9 mouse cellular contexts compared by ENCODE assay signal in the genomic region with DNA sequence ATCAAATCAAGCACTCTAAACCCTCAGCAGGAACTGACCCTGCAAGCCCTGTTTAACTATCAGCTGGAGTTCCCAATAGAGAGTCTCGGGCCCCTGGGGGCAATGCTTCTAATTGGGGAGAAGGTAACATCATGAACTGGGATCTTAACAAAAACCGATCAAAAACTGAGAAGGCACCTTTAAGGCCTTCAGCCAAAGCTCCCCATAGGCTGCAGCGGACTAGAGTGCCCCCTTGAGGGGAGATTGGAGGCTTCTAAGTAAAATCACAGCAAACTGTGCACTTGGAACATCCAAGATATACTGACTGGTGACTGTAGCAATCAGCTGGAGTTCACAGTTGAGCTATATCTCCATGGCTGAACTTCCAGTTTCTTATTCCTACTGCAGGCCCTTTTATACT.
DNase-seq lines count a peak whose midpoint lies in the region; ATAC-seq and TF ChIP-seq lines count a peak whose summit lies in the region.
"Had no signal": no experiment of that assay in that cellular context is flagged by ENCODE, and none has a peak within 500 bp of the region (broad histone marks: within the 10 kb centered on the region; RNA-seq: fewer than 3 reads in every experiment).

No protein-coding gene starts in this region.

- 11% methylated on average over 3 of the region's 3 CpGs for WGBS in forebrain, postnatal 0 days
- WGBS in forebrain, embryonic 15.5 days: 6% methylated on average over 3 of the region's 3 CpGs
- WGBS in midbrain, embryonic 10.5 days: 16% methylated on average over 3 of the region's 3 CpGs
- 14% methylated on average over 3 of the region's 3 CpGs for WGBS in midbrain, embryonic 13.5 days
- WGBS in limb, embryonic 11.5 days: 30% methylated on average over 3 of the region's 3 CpGs

- no peaks in the 10 kb centered on the region for H3K36me3 ChIP-seq in forebrain, postnatal 0 days (ENCODE audit: insufficient read depth)
- H3K36me3 ChIP-seq in forebrain, embryonic 15.5 days: no peaks in the 10 kb centered on the region
- H3K36me3 ChIP-seq in midbrain, embryonic 10.5 days: no peaks in the 10 kb centered on the region
- no peaks in the 10 kb centered on the region for H3K36me3 ChIP-seq in midbrain, embryonic 13.5 days
- no peaks in the 10 kb centered on the region for H3K36me3 ChIP-seq in limb, embryonic 11.5 days (ENCODE audit: control insufficient read depth, insufficient read depth, low read length)

- H3K9me3 ChIP-seq in forebrain, postnatal 0 days (ENCODE audit: low read length): no peaks in the 10 kb centered on the region
- no peaks in the 10 kb centered on the region for H3K9me3 ChIP-seq in forebrain, embryonic 15.5 days
- H3K9me3 ChIP-seq in midbrain, embryonic 10.5 days (replicated peaks): no peaks in the 10 kb centered on the region
- no peaks in the 10 kb centered on the region for H3K9me3 ChIP-seq in midbrain, embryonic 13.5 days
- H3K9me3 ChIP-seq in limb, embryonic 11.5 days (ENCODE audit: control insufficient read depth, low read length): no peaks in the 10 kb centered on the region

- H3K4me1 ChIP-seq in forebrain, postnatal 0 days (ENCODE audit: insufficient read depth): no peaks in the 10 kb centered on the region
- no peaks in the 10 kb centered on the region for H3K4me1 ChIP-seq in forebrain, embryonic 15.5 days
- peaks cover 7% of the 10 kb centered on the region; the same call in 1 of the 2 replicates for H3K4me1 ChIP-seq in midbrain, embryonic 10.5 days
- H3K4me1 ChIP-seq in midbrain, embryonic 13.5 days (replicated peaks): 0 out of 2 replicates have a peak, but pooled peaks cover 5% of the 10 kb centered on the region
- H3K4me1 ChIP-seq in limb, embryonic 11.5 days (ENCODE audit: control insufficient read depth, insufficient read depth, low read length): no peaks in the 10 kb centered on the region

- H3K27ac ChIP-seq in forebrain, postnatal 0 days (ENCODE audit: low read depth, low read length): no peak overlapping the region
- H3K27ac ChIP-seq in forebrain, embryonic 15.5 days (replicated peaks): no peak overlapping the region
- no peak overlapping the region for H3K27ac ChIP-seq in midbrain, embryonic 10.5 days (replicated peaks)
- no peak overlapping the region for H3K27ac ChIP-seq in midbrain, embryonic 13.5 days
- no peak overlapping the region for H3K27ac ChIP-seq in limb, embryonic 11.5 days (replicated peaks; ENCODE audit: low read depth, low read length)

- no peak for ATAC-seq in forebrain, postnatal 0 days
- no peak for ATAC-seq in forebrain, embryonic 15.5 days (replicated peaks)
- no peak for ATAC-seq in midbrain, embryonic 13.5 days
- no peak for ATAC-seq in limb, embryonic 11.5 days (ENCODE audit: insufficient number of reproducible peaks, low FRiP score, low TSS enrichment, low read depth)

- no peaks in the 10 kb centered on the region for H3K27me3 ChIP-seq in forebrain, postnatal 0 days (ENCODE audit: insufficient read depth, low read length)
- H3K27me3 ChIP-seq in forebrain, embryonic 15.5 days: no peaks in the 10 kb centered on the region
- H3K27me3 ChIP-seq in midbrain, embryonic 10.5 days (ENCODE audit: low read depth, poor library complexity, severe bottlenecking): no peaks in the 10 kb centered on the region
- H3K27me3 ChIP-seq in midbrain, embryonic 13.5 days: no peaks in the 10 kb centered on the region
- no peaks in the 10 kb centered on the region for H3K27me3 ChIP-seq in limb, embryonic 11.5 days (ENCODE audit: control insufficient read depth, insufficient read depth, low read length)

- intact Hi-C loops in heart, postnatal 25 days (cut with DNase I): no loop called here

- DNase-seq in forebrain, postnatal 0 days: no peak
- peak; percentile 22 for DNase-seq in midbrain, embryonic 10.5 days (ENCODE audit: low spot score)
- DNase-seq in adrenal gland, postnatal 10 days: peak; percentile 62
- DNase-seq in limb, embryonic 11.5 days (ENCODE audit: low spot score): peak; percentile 48
- DNase-seq in layer of hippocampus, postnatal 36 days: no peak
- DNase-seq in heart, postnatal 25 days (ENCODE audit: low spot score): no peak
- DNase-seq: thymus, postnatal 14 days had no signal

- TF ChIP-seq CTCF in forebrain, postnatal 0 days (IDR thresholded peaks at IDR 0.05; ENCODE audit: low read depth): peak; percentile 50

- H3K9ac ChIP-seq in forebrain, postnatal 0 days: no peak overlapping the region
- H3K9ac ChIP-seq in forebrain, embryonic 15.5 days (replicated peaks): no peak overlapping the region
- no peak overlapping the region for H3K9ac ChIP-seq in midbrain, embryonic 13.5 days (replicated peaks)
- no peak overlapping the region for H3K9ac ChIP-seq in limb, embryonic 11.5 days (ENCODE audit: low read length)

- no peak overlapping the region for H3K4me2 ChIP-seq in forebrain, postnatal 0 days (ENCODE audit: low read depth)
- H3K4me2 ChIP-seq in forebrain, embryonic 15.5 days (replicated peaks): no peak overlapping the region
- H3K4me2 ChIP-seq in midbrain, embryonic 13.5 days (replicated peaks): no peak overlapping the region
- no peak overlapping the region for H3K4me2 ChIP-seq in limb, embryonic 11.5 days (ENCODE audit: low read depth, severe bottlenecking)

- H3K4me3 ChIP-seq in forebrain, postnatal 0 days (ENCODE audit: low read depth, low read length): no peak overlapping the region
- no peak overlapping the region for H3K4me3 ChIP-seq in forebrain, embryonic 15.5 days
- H3K4me3 ChIP-seq in midbrain, embryonic 10.5 days: no peak overlapping the region
- no peak overlapping the region for H3K4me3 ChIP-seq in midbrain, embryonic 13.5 days (replicated peaks)
- no peak overlapping the region for H3K4me3 ChIP-seq in limb, embryonic 11.5 days (ENCODE audit: low read depth, low read length)

Comparison
In these comparisons a context has a peak if more than half of its experiments do, and no peak if none do; other contexts are left out.
1. DNase-seq: peak in midbrain, embryonic 10.5 days (single experiment), adrenal gland, postnatal 10 days (single experiment) and limb, embryonic 11.5 days (single experiment); none in forebrain, postnatal 0 days (single experiment), layer of hippocampus, postnatal 36 days (0 of 2) and heart, postnatal 25 days (single experiment).